Mouse (Mus musculus): ENCODE data around the gene Cdt1. TPM values are rescaled to one million over a fixed set of nuclear protein-coding genes. Genes with fewer than 3 reads are reported as not detected.

Gene Cdt1
- polyA plus RNA-seq, 1 experiment from 2014 or later: 23.9 TPM

Small RNAs within 50 kb of the gene (microRNA-seq; reads per million reads assigned to microRNA genes)
- gene Mir6396: not detected

Other genes starting within 250 kb of the Cdt1 start
- gene Trhr2, start 207.3 kb upstream of the Cdt1 start, polyA plus RNA-seq (2016; fragmentation: Nextera tagmentation; extraction: Ambion mirVana): not detected in 2 replicates
- 64.0 and 64.4 TPM in 2 replicates for gene Zc3h18, start 191.4 kb upstream of the Cdt1 start, polyA plus RNA-seq (2016; fragmentation: Nextera tagmentation; extraction: Ambion mirVana)
- not detected in 2 replicates for gene Il17c, start 146.0 kb upstream of the Cdt1 start, polyA plus RNA-seq (2016; fragmentation: Nextera tagmentation; extraction: Ambion mirVana)
- gene Cyba, start 135.1 kb upstream of the Cdt1 start, polyA plus RNA-seq (2016; fragmentation: Nextera tagmentation; extraction: Ambion mirVana): 60.4 and 62.1 TPM in 2 replicates
- gene Mvd, start 124.6 kb upstream of the Cdt1 start, polyA plus RNA-seq (2016; fragmentation: Nextera tagmentation; extraction: Ambion mirVana): 46.9 and 48.4 TPM in 2 replicates
- not detected in 2 replicates for gene Snai3, start 107.3 kb upstream of the Cdt1 start, polyA plus RNA-seq (2016; fragmentation: Nextera tagmentation; extraction: Ambion mirVana)
- gene Rnf166, start 92.0 kb upstream of the Cdt1 start, polyA plus RNA-seq (2016; fragmentation: Nextera tagmentation; extraction: Ambion mirVana): 35.3 and 39.2 TPM in 2 replicates
- gene Ctu2, start 91.9 kb upstream of the Cdt1 start, polyA plus RNA-seq (2016; fragmentation: Nextera tagmentation; extraction: Ambion mirVana): 66.7 and 68.1 TPM in 2 replicates
- gene Piezo1, start 16.7 kb upstream of the Cdt1 start, polyA plus RNA-seq (2016; fragmentation: Nextera tagmentation; extraction: Ambion mirVana): 8.9 TPM in 2 replicates
- gene Aprt, start 8.9 kb downstream of the Cdt1 start, polyA plus RNA-seq (2016; fragmentation: Nextera tagmentation; extraction: Ambion mirVana): 160 and 185 TPM in 2 replicates
- gene Galns, start 43.4 kb downstream of the Cdt1 start, polyA plus RNA-seq (2016; fragmentation: Nextera tagmentation; extraction: Ambion mirVana): 6.3 and 6.9 TPM in 2 replicates
- gene Trappc2l, start 43.6 kb downstream of the Cdt1 start, polyA plus RNA-seq (2016; fragmentation: Nextera tagmentation; extraction: Ambion mirVana): 48.2 and 52.6 TPM in 2 replicates
- gene Pabpn1l, start 54.7 kb downstream of the Cdt1 start, polyA plus RNA-seq (2016; fragmentation: Nextera tagmentation; extraction: Ambion mirVana): not detected in 2 replicates
- 17.1 and 17.3 TPM in 2 replicates for gene Cbfa2t3, start 131.1 kb downstream of the Cdt1 start, polyA plus RNA-seq (2016; fragmentation: Nextera tagmentation; extraction: Ambion mirVana)
- 15.1 and 17.6 TPM in 2 replicates for gene Acsf3, start 207.5 kb downstream of the Cdt1 start, polyA plus RNA-seq (2016; fragmentation: Nextera tagmentation; extraction: Ambion mirVana)

Data from hindbrain, embryonic 12.5 days (tissue).